Mouse (Mus musculus): ENCODE results near the gene Dock7. TPM values are rescaled to one million over a fixed set of nuclear protein-coding genes. Genes with fewer than 3 reads are reported as not detected.
A peak's percentile ranks its signal among the peaks of the same experiment; 100 is the strongest.
"Not testable (repeated sequence)": the region's sequence is repeated elsewhere in the genome, so short reads cannot be mapped to it uniquely, and the experiment has no call there.

The Dock7 gene
- polyA plus RNA-seq, 1 experiment from 2014 or later: 38.9 TPM

GRCm38 (mm10) chr4:98938210-98938609 lies 182.5 kb downstream of the Dock7 start:
- not testable (repeated sequence) for H3K4me3 ChIP-seq (replicated peaks; ENCODE audit: low read depth, low read length); H3K27me3 ChIP-seq (ENCODE audit: insufficient read depth, low read length); ATAC-seq (replicated peaks; ENCODE audit: low FRiP score, low read depth); H3K9me3 ChIP-seq (replicated peaks; ENCODE audit: low read length); H3K9ac ChIP-seq (ENCODE audit: low read depth, low read length); DNase-seq (ENCODE audit: low spot score); H3K27ac ChIP-seq; H3K4me1 ChIP-seq (replicated peaks; ENCODE audit: insufficient read depth, low read length); H3K4me2 ChIP-seq (ENCODE audit: low read length)
- H3K36me3 ChIP-seq (ENCODE audit: insufficient read depth, low read length): peaks cover 33% of the 10 kb centered on the region
- peak; percentile 30 for TF ChIP-seq CTCF (IDR thresholded peaks at IDR 0.05; ENCODE audit: low read depth)
- WGBS: 91% methylated on average over 6 of the region's 6 CpGs

GRCm38 (mm10) chr4:98936036-98936435 lies 184.7 kb downstream of the Dock7 start:
- Histone ChIP-seq H3K4me2 (ENCODE audit: low read length) (no peak overlapping the region), H3K27ac (no peak overlapping the region), H3K27me3 (ENCODE audit: insufficient read depth, low read length) (no peaks in the 10 kb centered on the region), H3K9me3 (replicated peaks; ENCODE audit: low read length) (no peaks in the 10 kb centered on the region), H3K4me3 (replicated peaks; ENCODE audit: low read depth, low read length) (no peak overlapping the region), H3K36me3 (ENCODE audit: insufficient read depth, low read length) (peaks cover 35% of the 10 kb centered on the region), H3K4me1 (replicated peaks; ENCODE audit: insufficient read depth, low read length) (no peaks in the 10 kb centered on the region), H3K9ac (ENCODE audit: low read depth, low read length) (no peak overlapping the region)
- no peak for DNase-seq (ENCODE audit: low spot score)
- TF ChIP-seq CTCF (IDR thresholded peaks at IDR 0.05; ENCODE audit: low read depth): no peak
- WGBS: 82% methylated on average over 6 of the region's 6 CpGs
- ATAC-seq (replicated peaks; ENCODE audit: low FRiP score, low read depth): no peak

GRCm38 (mm10) chr4:98925250-98925781 lies 195.4 kb downstream of the Dock7 start:
- H3K4me3 ChIP-seq (replicated peaks; ENCODE audit: low read depth, low read length): peak overlapping the region; percentile 93
- TF ChIP-seq CTCF (IDR thresholded peaks at IDR 0.05; ENCODE audit: low read depth): no peak
- peak overlapping the region; percentile 15; the same call in 1 of the 2 replicates for H3K9ac ChIP-seq (ENCODE audit: low read depth, low read length)
- H3K27ac ChIP-seq: no peak overlapping the region
- no peaks in the 10 kb centered on the region for H3K9me3 ChIP-seq (replicated peaks; ENCODE audit: low read length)
- ATAC-seq (replicated peaks; ENCODE audit: low FRiP score, low read depth): no peak
- no peaks in the 10 kb centered on the region for H3K27me3 ChIP-seq (ENCODE audit: insufficient read depth, low read length)
- peaks cover 12% of the 10 kb centered on the region; the same call in 1 of the 2 replicates for H3K4me1 ChIP-seq (replicated peaks; ENCODE audit: insufficient read depth, low read length)
- WGBS: 13% methylated on average over 6 of the region's 6 CpGs
- no peak for DNase-seq (ENCODE audit: low spot score)
- peak overlapping the region; percentile 91 for H3K4me2 ChIP-seq (ENCODE audit: low read length)
- peaks cover 6% of the 10 kb centered on the region; the same call in 1 of the 2 replicates for H3K36me3 ChIP-seq (ENCODE audit: insufficient read depth, low read length)

GRCm38 (mm10) chr4:98924906-98925178 lies 195.9 kb downstream of the Dock7 start:
- H3K27me3 ChIP-seq (ENCODE audit: insufficient read depth, low read length): no peaks in the 10 kb centered on the region
- no peak for DNase-seq (ENCODE audit: low spot score)
- 0 out of 2 replicates have a peak, but pooled peaks cover 2% of the 10 kb centered on the region for H3K36me3 ChIP-seq (ENCODE audit: insufficient read depth, low read length)
- H3K9ac ChIP-seq (ENCODE audit: low read depth, low read length): peak overlapping the region; percentile 90
- no peak for TF ChIP-seq CTCF (IDR thresholded peaks at IDR 0.05; ENCODE audit: low read depth)
- peak overlapping the region; percentile 60; the same call in 1 of the 2 replicates for H3K27ac ChIP-seq
- no peak for ATAC-seq (replicated peaks; ENCODE audit: low FRiP score, low read depth)
- H3K4me3 ChIP-seq (replicated peaks; ENCODE audit: low read depth, low read length): peak overlapping the region; percentile 93
- H3K4me1 ChIP-seq (replicated peaks; ENCODE audit: insufficient read depth, low read length): peaks cover 12% of the 10 kb centered on the region; the same call in 1 of the 2 replicates
- 3% methylated on average over 2 of the region's 2 CpGs for WGBS
- H3K9me3 ChIP-seq (replicated peaks; ENCODE audit: low read length): no peaks in the 10 kb centered on the region
- peak overlapping the region; percentile 91 for H3K4me2 ChIP-seq (ENCODE audit: low read length)

GRCm38 (mm10) chr4:98924071-98924905 lies 196.4 kb downstream of the Dock7 start:
- Histone ChIP-seq H3K4me3 (replicated peaks; ENCODE audit: low read depth, low read length) (peak overlapping the region; percentile 93), H3K9me3 (replicated peaks; ENCODE audit: low read length) (no peaks in the 10 kb centered on the region), H3K36me3 (ENCODE audit: insufficient read depth, low read length) (0 out of 2 replicates have a peak, but pooled peaks cover 2% of the 10 kb centered on the region), H3K9ac (ENCODE audit: low read depth, low read length) (peak overlapping the region; percentile 90), H3K4me2 (ENCODE audit: low read length) (peak overlapping the region; percentile 91), H3K27ac (peak overlapping the region; percentile 100), H3K27me3 (ENCODE audit: insufficient read depth, low read length) (no peaks in the 10 kb centered on the region), H3K4me1 (replicated peaks; ENCODE audit: insufficient read depth, low read length) (peaks cover 12% of the 10 kb centered on the region; the same call in 1 of the 2 replicates)
- TF ChIP-seq CTCF (IDR thresholded peaks at IDR 0.05; ENCODE audit: low read depth): no peak
- under 1% methylated on average over 65 of the region's 66 CpGs for WGBS
- DNase-seq (ENCODE audit: low spot score) (peak; percentile 40), ATAC-seq (replicated peaks; ENCODE audit: low FRiP score, low read depth) (no peak)

- peak within 1 kb of the TSS; percentile 93 for H3K4me3 ChIP-seq (replicated peaks; ENCODE audit: low read depth, low read length)
- no peaks in the 10 kb centered on the region for H3K9me3 ChIP-seq (replicated peaks; ENCODE audit: low read length)
- peak within 1 kb of the TSS; percentile 91 for H3K4me2 ChIP-seq (ENCODE audit: low read length)
- H3K27ac ChIP-seq: peak within 1 kb of the TSS; percentile 100
- peak; percentile 30 for ATAC-seq (replicated peaks; ENCODE audit: low FRiP score, low read depth)
- TF ChIP-seq CTCF (IDR thresholded peaks at IDR 0.05; ENCODE audit: low read depth): no peak
- H3K9ac ChIP-seq (ENCODE audit: low read depth, low read length): peak within 1 kb of the TSS; percentile 90
- no peaks in the 10 kb centered on the region for H3K36me3 ChIP-seq (ENCODE audit: insufficient read depth, low read length)
- H3K4me1 ChIP-seq (replicated peaks; ENCODE audit: insufficient read depth, low read length): peaks cover 12% of the 10 kb centered on the region; the same call in 1 of the 2 replicates
- DNase-seq (ENCODE audit: low spot score): peak; percentile 81
- WGBS: under 1% methylated on average over 50 of the region's 67 CpGs
- H3K27me3 ChIP-seq (ENCODE audit: insufficient read depth, low read length): no peaks in the 10 kb centered on the region
Observed at GRCm38 (mm10) chr4:98923568-98924070, 197.1 kb downstream of the Dock7 start, which contains the start of gene Usp1. TSS of gene Usp1 (plus strand) at chr4:98923810.
